Mouse (Mus musculus): ENCODE data around the gene Cacng6.

Gene Cacng6

DNA sequence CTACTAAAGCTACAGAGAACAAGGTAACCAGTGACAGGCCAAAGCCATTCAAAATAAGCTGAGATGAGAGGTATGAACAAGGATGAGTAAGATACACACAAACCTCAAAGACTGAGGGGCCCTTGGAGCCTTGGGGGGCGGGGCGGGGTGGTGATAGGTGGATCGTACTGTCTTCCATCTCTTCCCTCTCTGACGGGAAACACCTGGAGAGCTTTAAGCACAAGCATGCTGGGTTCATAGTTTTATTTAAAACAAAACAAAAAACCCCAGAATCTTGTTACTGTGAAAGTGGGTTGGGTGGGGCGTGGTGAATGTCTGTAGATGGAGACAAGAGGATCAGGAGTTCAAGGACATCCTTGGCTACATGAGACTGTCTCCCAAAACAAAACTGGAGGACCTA lies 3.5 kb upstream of the Cacng6 start:
- no peak for DNase-seq

DNA sequence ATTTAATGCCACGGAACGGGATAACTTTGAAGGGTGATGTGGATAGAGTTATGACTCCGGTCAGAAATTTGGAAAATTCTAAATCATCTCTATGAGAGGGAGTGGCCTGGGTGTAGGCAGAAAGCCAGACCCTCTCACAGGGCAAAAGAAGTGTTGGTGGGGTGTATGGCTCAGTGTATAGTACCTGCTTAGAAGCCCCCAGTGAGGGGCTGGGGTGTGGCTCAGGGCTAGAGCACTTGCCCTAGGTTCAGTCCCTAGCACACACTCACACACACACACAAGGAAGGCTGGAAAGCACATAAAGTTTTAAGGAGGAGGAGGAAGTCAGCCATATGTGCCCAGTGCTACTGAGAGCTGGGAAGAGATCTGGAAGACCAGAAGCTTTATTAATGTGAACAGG lies 2.7 kb upstream of the Cacng6 start:
- no peak for DNase-seq

DNA sequence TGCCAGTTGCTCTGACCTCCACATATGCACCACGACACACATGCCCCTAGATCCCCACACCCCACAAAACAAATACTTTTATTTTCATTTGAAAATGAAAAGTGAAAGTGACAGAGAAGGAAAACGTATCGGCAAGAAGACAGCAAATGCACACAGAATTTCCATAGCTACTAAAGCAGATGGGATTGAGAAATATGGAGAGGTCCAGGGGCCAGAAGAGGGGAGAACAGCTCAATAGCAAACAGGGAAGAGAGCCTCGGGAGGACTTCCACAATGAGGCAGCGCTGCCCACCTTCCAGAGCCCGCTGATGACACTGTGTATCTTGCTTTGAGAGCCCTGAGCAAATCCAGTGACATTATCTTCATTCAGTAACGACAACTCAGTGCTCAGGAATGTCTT lies 1.9 kb upstream of the Cacng6 start:
- no peak for DNase-seq

DNA sequence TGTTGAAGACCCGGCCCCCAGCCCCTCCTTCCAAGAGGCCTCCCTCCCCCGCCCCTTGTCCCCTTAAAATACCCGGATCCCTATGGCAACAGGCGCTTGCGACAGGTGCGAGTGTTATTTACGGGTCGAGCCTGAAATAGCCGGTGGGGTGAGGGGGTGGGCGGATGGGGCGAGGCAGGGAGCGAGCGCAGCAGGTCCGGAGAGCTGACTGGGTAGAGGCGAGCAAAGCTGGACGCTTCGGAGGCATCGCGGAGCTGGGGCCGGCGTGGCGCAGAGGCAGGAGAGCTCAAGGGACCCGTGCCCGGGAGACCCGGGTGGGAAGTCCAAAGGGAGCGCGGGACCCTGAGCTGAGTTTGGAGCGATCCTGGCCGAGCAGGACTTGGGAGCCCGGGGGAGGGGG lies 565 bp upstream of the Cacng6 start:
- DNase-seq: no peak

DNA sequence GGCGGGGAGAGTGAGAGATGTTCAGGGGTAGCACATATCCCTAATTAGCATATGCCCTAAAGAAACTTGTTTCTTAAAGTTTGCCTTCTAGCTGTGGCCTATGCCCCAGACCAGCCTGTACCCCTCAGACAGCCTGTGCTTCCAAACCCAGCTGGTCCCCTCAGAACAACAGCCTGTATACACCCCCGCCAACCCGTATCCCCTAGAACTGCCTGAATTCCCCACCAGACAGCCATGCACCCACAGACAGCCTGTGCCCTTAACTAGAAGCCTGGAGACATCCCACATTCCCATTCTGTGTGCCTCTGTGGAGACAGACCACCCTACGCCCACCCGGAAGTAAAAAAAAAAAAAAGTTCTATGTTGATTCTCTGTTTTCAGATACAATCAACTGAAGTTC lies 1.1 kb downstream of the Cacng6 start:
- DNase-seq: no peak

DNA sequence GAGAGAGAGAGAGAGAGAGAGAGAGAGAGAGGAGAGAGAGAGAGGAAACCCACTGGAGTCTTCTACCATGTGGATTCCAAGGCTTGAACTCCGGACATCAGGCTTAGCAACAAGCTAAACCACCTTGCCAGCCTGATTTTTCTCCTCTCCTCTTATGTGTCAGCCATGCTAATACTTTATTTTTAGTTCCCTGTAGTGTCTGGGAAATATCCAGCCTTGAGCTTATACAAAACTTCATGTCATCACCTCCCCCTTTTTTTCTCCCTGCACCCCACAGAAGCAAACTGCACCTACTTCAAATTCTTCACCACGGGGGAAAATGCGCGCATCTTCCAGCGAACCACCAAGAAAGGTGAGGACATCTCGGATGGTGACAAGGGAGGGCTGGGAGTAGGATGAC lies 6.2 kb downstream of the Cacng6 start:
- no peak for DNase-seq

DNA sequence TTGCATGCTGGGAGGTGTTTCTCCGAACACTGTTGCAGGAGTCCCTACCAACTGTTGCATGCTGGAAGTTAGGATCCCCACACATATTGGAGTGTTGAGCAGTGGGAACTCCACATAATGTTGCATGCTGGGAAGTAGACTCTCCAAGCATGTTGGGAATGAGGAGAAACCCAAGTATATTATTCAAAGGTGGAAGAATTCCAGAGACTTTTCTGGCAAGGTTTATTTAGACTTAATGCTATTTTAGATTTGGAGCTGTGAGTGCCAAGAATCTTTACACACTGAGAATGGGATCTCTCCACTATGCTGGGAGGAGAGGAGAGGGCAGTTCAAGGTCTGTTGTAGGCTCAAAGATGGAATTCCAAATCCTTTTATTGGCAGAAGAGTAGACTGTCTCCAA lies 8.1 kb downstream of the Cacng6 start:
- no peak for DNase-seq

DNA sequence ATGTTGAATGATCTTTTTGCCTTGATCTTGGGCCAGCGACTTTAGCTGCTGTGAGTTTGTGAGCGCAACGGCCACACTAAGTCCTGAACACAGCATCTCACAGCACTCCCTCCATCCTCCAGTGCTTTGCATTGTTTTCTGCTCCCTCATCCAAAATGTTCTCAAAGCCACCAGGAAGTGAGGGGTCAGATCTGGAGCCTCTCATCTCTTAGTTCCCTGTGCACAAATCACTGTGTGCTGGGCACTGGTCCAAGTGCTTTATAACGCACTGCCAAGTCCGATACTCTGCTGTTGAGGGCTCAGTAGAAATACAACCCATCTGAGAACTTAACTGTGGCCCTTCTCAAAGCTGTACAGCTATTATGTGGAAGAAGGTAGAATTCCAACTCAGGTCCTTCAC lies 13.9 kb downstream of the Cacng6 start:
- DNase-seq: no peak

DNA sequence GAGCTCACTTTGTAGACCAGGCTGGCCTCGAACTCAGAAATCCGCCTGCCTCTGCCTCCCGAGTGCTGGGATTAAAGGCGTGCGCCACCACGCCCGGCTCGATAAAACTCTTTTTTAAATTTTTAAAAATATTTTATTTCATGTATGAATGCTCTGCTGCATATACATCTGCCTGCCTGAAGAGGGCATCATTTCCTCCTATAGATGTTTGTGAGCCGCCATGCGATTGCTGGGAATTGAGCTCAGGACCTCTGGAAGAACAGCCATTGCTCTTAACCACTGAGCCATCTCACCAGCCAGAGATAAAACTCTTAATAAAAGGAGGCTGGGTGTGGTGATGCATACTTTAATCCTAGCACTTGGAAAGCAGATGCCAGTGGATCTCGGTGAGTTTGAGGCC lies 16.0 kb downstream of the Cacng6 start:
- no peak for DNase-seq

DNA sequence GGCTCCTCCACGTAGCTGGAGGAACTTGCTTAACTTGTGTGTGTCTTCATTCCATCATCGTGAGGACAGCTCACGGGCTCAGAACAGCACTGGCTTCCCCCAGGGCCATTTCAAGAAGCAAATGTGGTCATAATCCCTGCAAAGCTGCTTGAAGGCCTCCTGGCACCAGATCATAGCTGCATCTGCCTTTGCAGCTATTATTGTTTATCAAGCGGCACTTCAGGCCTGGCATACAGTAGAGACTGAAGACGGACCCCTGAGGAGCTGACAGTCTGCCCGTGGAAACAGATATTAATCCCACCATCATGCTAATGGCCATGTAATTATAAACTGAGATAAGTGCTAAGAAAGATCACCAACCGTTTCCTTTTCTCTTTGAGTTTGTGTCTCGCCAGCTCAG lies 16.5 kb downstream of the Cacng6 start:
- no peak for DNase-seq

DNA sequence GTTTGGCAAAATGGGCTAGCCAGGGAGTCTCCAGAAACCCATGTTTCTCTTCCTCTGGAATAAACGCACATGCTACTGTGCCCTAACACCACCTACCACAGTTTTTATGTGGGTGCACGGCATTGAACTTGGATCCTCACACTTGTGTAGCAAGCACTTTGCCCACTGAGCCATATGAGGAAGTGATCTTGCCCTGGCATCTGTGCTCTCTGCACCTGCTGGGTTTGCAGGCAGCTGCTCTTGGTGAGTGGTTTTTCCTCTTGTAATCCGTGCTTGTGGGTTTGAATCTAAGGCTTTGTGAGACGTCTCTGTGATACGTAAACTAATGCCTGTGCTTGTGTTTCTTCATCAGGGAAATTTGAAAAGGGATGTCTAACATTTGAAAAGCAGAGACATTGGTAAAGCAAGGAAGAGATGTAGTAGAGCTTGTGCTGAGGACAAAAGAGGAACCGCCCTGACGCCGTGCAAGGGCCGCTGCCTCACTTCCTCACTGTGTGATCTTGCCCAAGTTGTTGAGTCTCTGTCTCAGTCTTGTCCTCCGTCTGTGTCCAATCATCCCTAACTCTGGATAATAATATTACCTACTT lies 18.6 kb downstream of the Cacng6 start:
- DNase-seq: no peak

DNA sequence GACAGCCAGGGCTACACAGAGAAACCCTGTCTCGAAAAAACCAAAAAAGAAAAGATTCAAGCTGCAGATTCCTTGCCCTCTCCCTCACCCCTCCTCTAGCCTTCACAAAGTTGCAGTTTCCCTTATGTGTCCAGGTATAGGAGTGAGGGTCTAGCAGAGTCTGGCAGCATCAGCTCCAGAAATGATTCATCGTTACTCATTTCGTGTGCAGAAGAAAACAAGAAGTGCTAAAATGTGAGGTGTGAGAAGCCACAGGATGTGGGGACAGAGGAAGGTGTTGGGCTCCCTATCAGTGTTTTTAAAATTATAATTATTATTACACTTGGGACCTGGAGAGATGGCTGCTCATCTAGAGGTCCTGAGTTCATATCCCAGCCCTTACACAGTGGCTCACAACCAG lies 20.7 kb downstream of the Cacng6 start:
- DNase-seq: no peak

DNA sequence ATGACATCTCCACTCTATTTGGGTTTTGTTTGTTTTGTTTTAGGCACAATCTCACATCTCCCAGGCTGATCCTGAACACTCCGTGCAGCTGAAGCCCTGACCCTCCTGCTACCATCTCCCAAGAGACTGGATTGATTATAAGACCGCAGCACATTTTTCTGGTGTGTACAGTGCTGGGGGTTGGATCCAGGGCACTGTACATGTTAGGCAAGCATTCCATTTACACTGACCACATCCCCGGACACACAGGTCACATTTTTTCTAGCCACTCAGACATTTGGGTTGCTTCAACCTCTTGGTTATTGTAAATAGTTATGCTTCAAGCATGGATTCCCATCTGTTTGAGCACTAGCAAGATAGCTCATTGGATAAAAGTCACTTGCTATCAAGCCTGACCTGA lies 22.6 kb downstream of the Cacng6 start:
- no peak for DNase-seq

DNA sequence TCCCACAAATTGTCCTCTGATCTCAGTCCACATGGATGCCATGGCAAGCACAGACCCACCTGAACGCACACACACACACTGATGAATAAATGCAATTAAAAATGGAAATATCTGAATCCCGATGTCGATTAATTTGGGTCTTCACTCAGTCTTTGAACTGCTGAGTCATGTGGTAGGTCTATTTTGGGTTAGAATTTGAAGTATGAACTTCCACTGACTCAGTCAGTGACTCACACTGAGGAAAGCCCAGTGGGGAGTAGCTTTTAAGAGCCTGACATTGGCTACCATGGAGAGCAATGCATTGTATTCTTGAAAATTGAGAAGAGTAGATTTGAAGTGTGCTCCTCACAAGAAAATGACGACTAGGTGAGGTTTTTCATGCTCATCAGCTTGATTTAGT lies 23.0 kb downstream of the Cacng6 start:
- no peak for DNase-seq

DNA sequence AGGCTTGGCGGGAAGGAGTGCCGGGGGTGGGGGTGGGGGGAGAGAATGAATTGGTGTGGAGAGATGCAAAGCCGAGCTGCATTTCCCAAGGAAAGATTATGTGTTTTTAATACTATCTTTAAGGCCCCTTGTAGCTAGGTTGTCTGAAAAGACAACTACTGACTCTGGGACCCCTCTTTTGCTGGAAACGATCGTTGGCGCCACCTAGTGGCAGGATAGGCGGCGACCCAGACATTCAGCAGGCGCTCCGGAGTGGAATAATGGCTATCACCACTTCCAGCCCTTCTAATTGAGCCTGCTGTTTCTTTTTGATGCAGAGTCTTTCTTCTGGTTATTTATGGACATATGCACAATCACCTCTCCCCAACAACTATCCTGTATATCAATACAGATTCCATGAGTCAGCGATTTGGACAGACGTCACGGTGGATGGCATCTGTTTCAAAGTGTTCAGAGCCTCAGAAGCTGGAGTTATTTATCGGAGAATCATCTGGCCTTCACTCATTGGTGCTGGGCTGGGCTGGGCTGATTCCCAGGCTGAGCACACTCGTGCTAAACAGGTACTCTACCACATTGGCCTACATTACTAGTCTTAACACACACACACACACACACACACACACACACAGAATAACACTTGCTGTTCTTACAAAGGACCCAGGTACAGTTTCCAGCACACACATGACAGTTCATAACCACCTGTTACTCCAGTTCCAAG lies 24.9 kb downstream of the Cacng6 start:
- DNase-seq: peak; percentile 77

DNA sequence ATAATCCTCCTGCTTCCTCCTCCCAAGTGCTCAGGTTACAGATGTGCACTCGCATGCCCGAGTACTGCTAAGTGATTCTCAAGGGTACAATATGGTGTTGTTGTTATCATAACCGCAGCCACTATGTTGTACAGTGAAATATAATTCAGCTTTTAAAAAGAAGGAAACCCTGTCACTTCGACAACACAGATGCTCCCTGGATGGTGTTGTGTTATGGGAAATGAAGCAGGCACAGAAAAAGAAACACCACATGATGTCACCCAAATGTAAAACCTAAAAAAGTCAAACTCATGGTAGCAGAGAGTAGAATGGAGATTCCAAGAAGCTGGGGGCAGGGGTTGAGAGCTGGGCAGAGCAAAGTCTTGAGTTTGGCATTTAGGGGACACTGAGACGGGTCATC lies 26.7 kb downstream of the Cacng6 start:
- no peak for DNase-seq

DNA sequence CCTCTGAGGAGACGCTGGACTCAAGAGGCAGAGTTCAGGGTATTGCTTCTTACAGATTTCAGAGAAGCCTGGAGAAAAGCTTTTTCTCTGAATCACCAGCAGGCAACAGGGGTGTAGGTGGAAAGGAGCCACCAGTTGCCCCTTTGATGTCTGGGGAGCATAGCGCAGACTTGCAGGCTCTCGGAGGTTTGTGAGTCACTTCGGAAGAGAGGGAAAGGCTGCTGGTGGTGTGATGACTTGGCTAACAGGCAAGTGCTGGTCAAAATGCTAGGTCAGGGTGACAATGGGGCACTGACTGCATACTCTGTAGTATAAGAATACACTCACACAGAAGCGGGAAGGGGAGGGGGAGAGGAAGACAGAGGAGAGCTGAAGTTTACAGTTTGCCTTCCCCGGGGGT lies 27.2 kb downstream of the Cacng6 start:
- no peak for DNase-seq

DNA sequence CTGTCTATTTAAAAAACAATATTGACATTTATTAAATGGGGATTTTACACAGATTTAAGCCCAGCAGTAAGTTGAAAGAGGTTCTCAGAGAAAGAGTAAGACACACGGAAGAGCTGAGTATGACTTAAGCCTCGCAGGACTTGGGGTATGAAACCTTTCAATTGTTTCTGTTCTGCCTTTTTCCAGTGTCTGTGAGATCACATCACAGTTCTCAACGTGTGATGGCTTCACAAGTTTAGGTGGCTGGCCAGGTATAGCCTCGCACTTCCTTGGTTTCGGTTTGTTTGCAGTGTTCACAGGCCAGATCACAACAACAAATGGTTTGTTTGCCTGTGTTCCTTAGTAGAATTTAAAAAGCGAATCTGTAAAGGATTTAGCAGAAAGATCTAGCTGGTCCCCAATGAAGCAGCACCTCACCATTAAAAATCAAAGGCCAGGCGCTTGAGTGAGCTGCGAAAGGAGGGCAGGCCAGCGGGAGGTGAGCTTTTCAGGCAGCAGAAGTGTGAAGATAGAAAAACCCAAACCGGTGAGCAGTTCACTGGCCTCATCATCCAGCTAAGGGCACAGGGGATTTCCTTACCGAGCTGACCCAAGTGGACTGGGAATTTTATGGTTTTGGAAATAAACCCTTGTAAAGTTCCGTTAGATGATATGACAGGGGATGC lies 29.0 kb downstream of the Cacng6 start:
- no peak for DNase-seq

DNA sequence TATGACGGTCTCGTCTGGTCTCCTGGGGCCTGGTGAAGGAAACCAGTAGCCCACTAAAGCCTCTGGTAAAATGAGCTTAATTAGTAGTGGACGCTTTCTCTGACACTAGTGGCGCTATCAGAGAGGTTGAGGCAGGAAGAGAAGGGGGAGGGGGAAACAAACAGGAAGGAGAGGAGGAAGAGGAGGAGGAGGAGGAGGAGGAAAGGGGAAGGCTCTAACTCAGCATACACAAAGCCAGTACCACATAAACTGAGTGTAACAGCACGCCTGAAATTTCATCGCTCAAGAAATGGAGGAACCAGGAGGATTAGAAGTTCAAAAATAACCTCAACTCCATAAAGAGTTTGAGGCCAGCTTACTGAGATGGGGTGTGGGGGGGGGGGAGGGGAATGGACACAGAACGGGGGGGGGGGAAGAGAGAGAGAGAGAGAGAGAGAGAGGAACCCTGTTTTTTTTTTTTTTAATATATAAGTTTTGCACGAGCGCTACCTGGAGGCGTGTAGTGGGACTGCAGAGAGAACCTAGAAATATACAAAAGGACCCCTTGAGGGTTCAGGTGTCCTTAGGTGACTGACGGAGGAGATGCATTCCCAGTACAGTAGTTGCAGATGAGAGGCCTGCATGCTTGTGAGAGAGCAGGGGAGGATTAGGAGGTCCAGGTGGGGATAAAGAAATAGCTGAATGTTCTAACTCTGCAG lies 29.6 kb downstream of the Cacng6 start:
- no peak for DNase-seq

DNA sequence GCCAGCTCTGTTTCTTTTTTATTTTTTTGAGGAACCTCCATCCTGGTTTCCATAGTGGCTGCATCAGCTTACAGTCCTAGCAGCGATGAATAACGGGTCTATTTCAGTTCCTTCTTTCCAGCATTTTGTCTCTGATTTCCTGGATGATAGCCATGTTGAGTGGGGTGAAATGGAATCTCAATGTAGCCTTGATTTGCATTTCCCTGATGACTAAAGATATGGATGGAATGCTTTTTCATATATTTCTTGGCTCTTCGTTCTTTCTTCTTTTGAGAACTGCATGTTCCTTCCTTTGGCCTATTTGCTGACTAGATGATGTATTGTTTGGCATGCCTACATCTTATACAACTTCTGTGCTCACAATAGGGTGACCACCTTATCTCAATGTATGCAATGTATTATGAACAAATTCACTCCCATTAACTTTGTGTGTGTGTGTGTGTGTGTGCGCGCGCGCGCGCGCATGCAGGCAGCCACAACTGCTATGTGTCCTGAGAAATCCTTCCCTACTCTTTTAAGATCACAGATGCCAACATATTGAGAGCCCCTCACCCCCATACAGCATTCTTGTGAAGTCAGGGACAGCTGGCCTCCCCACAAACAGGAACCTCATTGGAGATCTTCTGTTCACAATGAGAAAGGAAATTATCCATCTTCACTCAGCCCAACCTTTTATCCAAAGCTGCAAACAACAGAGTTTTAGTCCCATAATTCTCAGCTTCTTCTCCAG lies 33.3 kb downstream of the Cacng6 start:
- DNase-seq: no peak

DNA sequence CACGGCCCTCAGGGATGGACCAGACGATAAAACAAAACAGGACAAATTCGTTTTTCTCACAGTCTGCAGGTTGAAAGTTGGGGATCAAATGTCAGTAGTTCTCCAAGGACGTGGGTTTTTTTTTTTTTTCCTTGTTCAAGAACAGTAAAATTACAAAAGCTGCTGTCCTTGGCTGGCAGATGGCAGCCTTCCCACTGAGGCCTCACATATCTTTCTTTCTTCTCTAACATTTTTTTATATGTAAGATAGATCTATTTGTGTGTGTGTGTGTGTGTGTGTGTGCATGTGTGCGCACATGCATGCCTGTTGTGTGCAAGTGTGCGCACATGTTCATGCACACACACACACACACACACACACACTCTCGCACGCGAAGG lies 33.8 kb downstream of the Cacng6 start:
- DNase-seq: no peak

DNA sequence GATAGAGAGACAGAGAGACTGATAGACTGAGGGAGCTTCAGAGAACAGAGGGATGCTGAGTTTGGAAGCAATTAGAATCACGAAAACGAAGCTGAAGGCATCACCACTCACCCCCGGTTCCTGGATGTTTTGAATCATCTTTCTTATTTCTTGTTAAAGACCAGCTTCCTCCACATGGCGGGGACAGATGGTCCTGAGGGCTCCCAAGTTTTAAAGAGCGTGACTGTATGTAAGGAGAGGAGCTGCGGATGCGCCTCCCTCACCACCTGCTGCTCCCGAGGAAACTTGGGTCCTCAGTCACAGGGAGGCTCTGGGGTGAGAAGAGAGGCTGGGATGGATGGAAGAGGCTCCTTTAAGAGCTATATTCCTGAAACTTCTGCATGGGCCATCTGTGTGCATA lies 36.3 kb downstream of the Cacng6 start:
- DNase-seq: no peak

DNA sequence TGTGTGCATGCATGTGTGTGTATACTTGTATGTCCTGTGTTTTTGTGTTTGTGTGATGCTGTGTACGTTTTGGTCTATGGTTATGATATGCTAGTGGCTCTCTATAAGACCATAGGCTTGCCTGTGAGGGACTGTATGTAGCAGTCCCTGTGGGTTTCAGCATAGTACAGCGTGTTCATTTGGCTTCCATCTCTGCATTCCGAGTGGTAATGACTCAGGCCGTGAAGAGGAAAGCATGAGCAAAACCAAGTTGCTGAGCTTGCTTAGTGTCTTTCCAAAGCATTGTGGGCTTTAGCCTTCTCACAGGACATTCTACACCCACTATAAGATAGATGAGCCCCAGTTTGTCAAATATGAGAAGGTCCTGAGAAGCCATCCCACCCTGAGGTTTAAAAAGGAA lies 39.3 kb downstream of the Cacng6 start:
- DNase-seq: no peak
